Mouse (Mus musculus): ENCODE measurements around the gene Foxo4. TPM values are rescaled to one million over a fixed set of nuclear protein-coding genes. Genes with fewer than 3 reads are reported as not detected.

Gene Foxo4
- polyA plus RNA-seq (2014; fragmentation: Nextera tagmentation; extraction: Ambion mirVana), result 2.7 and 2.9 TPM in 2 replicates

- Histone ChIP-seq H3K4me3 (ENCODE audit: low read depth, low read length) (peak within 1 kb of the TSS; percentile 49), H3K27ac (ENCODE audit: low read depth, low read length) (no peak within 1 kb of the TSS), H3K4me2 (ENCODE audit: low read depth) (peak within 1 kb of the TSS; percentile 59), H3K27me3 (ENCODE audit: control insufficient read depth, insufficient read depth, low read length) (0 out of 2 replicates have a peak, but pooled peaks cover 2% of the 10 kb centered on the region), H3K9me3 (ENCODE audit: control insufficient read depth, low read length) (no peaks in the 10 kb centered on the region), H3K9ac (ENCODE audit: low read length) (peak within 1 kb of the TSS; percentile 49), H3K4me1 (ENCODE audit: control insufficient read depth, insufficient read depth, low read length) (no peaks in the 10 kb centered on the region), H3K36me3 (ENCODE audit: control insufficient read depth, insufficient read depth, low read length) (no peaks in the 10 kb centered on the region)
- WGBS, result 22% methylated on average over 47 of the region's 47 CpGs
- peak; percentile 87 for DNase-seq (ENCODE audit: low spot score)
- peak; percentile 84 for ATAC-seq (ENCODE audit: insufficient read depth, low FRiP score, low TSS enrichment)
These were observed at the start of gene Foxo4 for GRCm38 (mm10) chrX:101253952-101254729. Gene Foxo4, plus strand, starts transcription at chrX:101254528.

GRCm38 (mm10) chrX:101221834-101222795 is 32.2 kb upstream of the Foxo4 start, which contains the start of gene Snx12:
Gene Snx12, minus strand, starts transcription at chrX:101222563.
- peak; percentile 96 for ATAC-seq (ENCODE audit: insufficient read depth, low FRiP score, low TSS enrichment)
- Histone ChIP-seq H3K27ac (ENCODE audit: low read depth, low read length) (no peak within 1 kb of the TSS), H3K27me3 (ENCODE audit: control insufficient read depth, insufficient read depth, low read length) (0 out of 2 replicates have a peak, but pooled peaks cover 3% of the 10 kb centered on the region), H3K9me3 (ENCODE audit: control insufficient read depth, low read length) (no peaks in the 10 kb centered on the region), H3K4me1 (ENCODE audit: control insufficient read depth, insufficient read depth, low read length) (no peaks in the 10 kb centered on the region), H3K4me3 (ENCODE audit: low read depth, low read length) (peak within 1 kb of the TSS; percentile 50), H3K9ac (ENCODE audit: low read length) (peak within 1 kb of the TSS; percentile 27), H3K4me2 (ENCODE audit: low read depth) (peak within 1 kb of the TSS; percentile 45), H3K36me3 (ENCODE audit: control insufficient read depth, insufficient read depth, low read length) (no peaks in the 10 kb centered on the region)
- WGBS, result 23% methylated on average over 53 of the region's 55 CpGs
- peak; percentile 90 for DNase-seq (ENCODE audit: low spot score)

GRCm38 (mm10) chrX:101222796-101223162 is 31.5 kb upstream of the Foxo4 start:
- no peaks in the 10 kb centered on the region for H3K36me3 ChIP-seq (ENCODE audit: control insufficient read depth, insufficient read depth, low read length)
- H3K27me3 ChIP-seq (ENCODE audit: control insufficient read depth, insufficient read depth, low read length), result 0 out of 2 replicates have a peak, but pooled peaks cover 3% of the 10 kb centered on the region
- ATAC-seq (ENCODE audit: insufficient read depth, low FRiP score, low TSS enrichment) (no peak), DNase-seq (ENCODE audit: low spot score) (no peak)
- peak overlapping the region; percentile 50 for H3K4me3 ChIP-seq (ENCODE audit: low read depth, low read length)
- no peaks in the 10 kb centered on the region for H3K9me3 ChIP-seq (ENCODE audit: control insufficient read depth, low read length)
- no peak overlapping the region for H3K27ac ChIP-seq (ENCODE audit: low read depth, low read length)
- 32% methylated on average over 7 of the region's 7 CpGs for WGBS
- peak overlapping the region; percentile 39 for H3K4me2 ChIP-seq (ENCODE audit: low read depth)
- no peaks in the 10 kb centered on the region for H3K4me1 ChIP-seq (ENCODE audit: control insufficient read depth, insufficient read depth, low read length)
- no peak overlapping the region for H3K9ac ChIP-seq (ENCODE audit: low read length)

- 21% methylated on average over 1 of the region's 1 CpGs for WGBS
- no peaks in the 10 kb centered on the region for H3K36me3 ChIP-seq (ENCODE audit: control insufficient read depth, insufficient read depth, low read length)
- no peak for DNase-seq (ENCODE audit: low spot score)
- no peak overlapping the region for H3K9ac ChIP-seq (ENCODE audit: low read length)
- ATAC-seq (ENCODE audit: insufficient read depth, low FRiP score, low TSS enrichment), result no peak
- no peaks in the 10 kb centered on the region for H3K27me3 ChIP-seq (ENCODE audit: control insufficient read depth, insufficient read depth, low read length)
- H3K4me2 ChIP-seq (ENCODE audit: low read depth), result no peak overlapping the region
- no peak overlapping the region for H3K4me3 ChIP-seq (ENCODE audit: low read depth, low read length)
- H3K9me3 ChIP-seq (ENCODE audit: control insufficient read depth, low read length), result no peaks in the 10 kb centered on the region
- H3K27ac ChIP-seq (ENCODE audit: low read depth, low read length), result no peak overlapping the region
- no peaks in the 10 kb centered on the region for H3K4me1 ChIP-seq (ENCODE audit: control insufficient read depth, insufficient read depth, low read length)
These were observed 9.3 kb upstream of the Foxo4 start for GRCm38 (mm10) chrX:101245011-101245410.

- Histone ChIP-seq H3K9me3 (ENCODE audit: control insufficient read depth, low read length) (no peaks in the 10 kb centered on the region), H3K27me3 (ENCODE audit: control insufficient read depth, insufficient read depth, low read length) (0 out of 2 replicates have a peak, but pooled peaks cover 2% of the 10 kb centered on the region), H3K4me3 (ENCODE audit: low read depth, low read length) (peak overlapping the region; percentile 49), H3K27ac (ENCODE audit: low read depth, low read length) (no peak overlapping the region), H3K9ac (ENCODE audit: low read length) (peak overlapping the region; percentile 49), H3K4me2 (ENCODE audit: low read depth) (peak overlapping the region; percentile 59), H3K4me1 (ENCODE audit: control insufficient read depth, insufficient read depth, low read length) (no peaks in the 10 kb centered on the region), H3K36me3 (ENCODE audit: control insufficient read depth, insufficient read depth, low read length) (no peaks in the 10 kb centered on the region)
- 26% methylated on average over 26 of the region's 26 CpGs for WGBS
- ATAC-seq (ENCODE audit: insufficient read depth, low FRiP score, low TSS enrichment), result peak; percentile 10; the same call in 1 of the 2 replicates
- DNase-seq (ENCODE audit: low spot score), result no peak
These were observed 412 bp downstream of the Foxo4 start for GRCm38 (mm10) chrX:101254740-101255139.

- no peak for ATAC-seq (ENCODE audit: insufficient read depth, low FRiP score, low TSS enrichment)
- DNase-seq (ENCODE audit: low spot score), result no peak
- no peaks in the 10 kb centered on the region for H3K4me1 ChIP-seq (ENCODE audit: control insufficient read depth, insufficient read depth, low read length)
- 0 out of 2 replicates have a peak, but pooled peaks cover 2% of the 10 kb centered on the region for H3K27me3 ChIP-seq (ENCODE audit: control insufficient read depth, insufficient read depth, low read length)
- no peak overlapping the region for H3K27ac ChIP-seq (ENCODE audit: low read depth, low read length)
- WGBS, result 85% methylated on average over 13 of the region's 13 CpGs
- H3K4me3 ChIP-seq (ENCODE audit: low read depth, low read length), result no peak overlapping the region
- H3K9me3 ChIP-seq (ENCODE audit: control insufficient read depth, low read length), result no peaks in the 10 kb centered on the region
- no peak overlapping the region for H3K9ac ChIP-seq (ENCODE audit: low read length)
- no peaks in the 10 kb centered on the region for H3K36me3 ChIP-seq (ENCODE audit: control insufficient read depth, insufficient read depth, low read length)
- H3K4me2 ChIP-seq (ENCODE audit: low read depth), result no peak overlapping the region
These were observed 2.3 kb downstream of the Foxo4 start for GRCm38 (mm10) chrX:101256603-101257002.

- H3K9ac ChIP-seq (ENCODE audit: low read length), result no peak overlapping the region
- no peak overlapping the region for H3K4me3 ChIP-seq (ENCODE audit: low read depth, low read length)
- WGBS, result 24% methylated on average over 12 of the region's 13 CpGs
- ATAC-seq (ENCODE audit: insufficient read depth, low FRiP score, low TSS enrichment), result peak; percentile 80
- H3K27me3 ChIP-seq (ENCODE audit: control insufficient read depth, insufficient read depth, low read length), result 0 out of 2 replicates have a peak, but pooled peaks cover 2% of the 10 kb centered on the region
- peak; percentile 58 for DNase-seq (ENCODE audit: low spot score)
- peak overlapping the region; percentile 74 for H3K27ac ChIP-seq (ENCODE audit: low read depth, low read length)
- H3K4me2 ChIP-seq (ENCODE audit: low read depth), result no peak overlapping the region; the same call in 1 of the 2 replicates
- no peaks in the 10 kb centered on the region for H3K9me3 ChIP-seq (ENCODE audit: control insufficient read depth, low read length)
- H3K4me1 ChIP-seq (ENCODE audit: control insufficient read depth, insufficient read depth, low read length), result 0 out of 2 replicates have a peak, but pooled peaks cover 4% of the 10 kb centered on the region
- H3K36me3 ChIP-seq (ENCODE audit: control insufficient read depth, insufficient read depth, low read length), result no peaks in the 10 kb centered on the region
These were observed 6.4 kb downstream of the Foxo4 start for GRCm38 (mm10) chrX:101260441-101261325.

- ATAC-seq (ENCODE audit: insufficient read depth, low FRiP score, low TSS enrichment) (no peak), DNase-seq (ENCODE audit: low spot score) (no peak)
- Histone ChIP-seq H3K27me3 (ENCODE audit: control insufficient read depth, insufficient read depth, low read length) (no peaks in the 10 kb centered on the region), H3K9ac (ENCODE audit: low read length) (no peak within 1 kb of the TSS), H3K4me1 (ENCODE audit: control insufficient read depth, insufficient read depth, low read length) (0 out of 2 replicates have a peak, but pooled peaks cover 4% of the 10 kb centered on the region), H3K27ac (ENCODE audit: low read depth, low read length) (no peak within 1 kb of the TSS), H3K4me3 (ENCODE audit: low read depth, low read length) (no peak within 1 kb of the TSS), H3K9me3 (ENCODE audit: control insufficient read depth, low read length) (no peaks in the 10 kb centered on the region), H3K4me2 (ENCODE audit: low read depth) (no peak within 1 kb of the TSS), H3K36me3 (ENCODE audit: control insufficient read depth, insufficient read depth, low read length) (no peaks in the 10 kb centered on the region)
- 92% methylated on average over 1 of the region's 1 CpGs for WGBS
These were observed 9.6 kb downstream of the Foxo4 start, which contains the start of gene Gm614 for GRCm38 (mm10) chrX:101263892-101264291. Gene Gm614, minus strand, starts transcription at chrX:101263992.
